ENCODE assay signal across 32 mouse cellular contexts in the genomic region with DNA sequence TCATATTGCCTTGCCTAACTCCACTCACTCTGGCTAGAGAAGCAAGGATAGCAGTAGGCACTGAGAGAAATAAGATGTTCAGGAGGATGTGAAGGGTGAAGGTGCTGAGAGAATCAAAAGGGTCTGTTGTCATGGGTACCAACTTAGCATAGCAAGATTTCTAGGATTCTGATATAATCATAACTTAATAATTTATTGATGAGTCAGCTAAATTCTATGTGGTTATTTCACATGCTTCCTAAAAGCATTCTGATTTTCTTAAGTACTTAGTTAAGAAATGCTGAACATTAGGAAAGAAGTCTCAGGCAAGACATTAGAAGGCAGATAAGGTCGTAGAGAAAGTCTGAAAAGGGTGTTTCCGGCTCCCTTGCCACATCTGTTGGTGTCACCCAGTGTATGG.
"Had no signal": no experiment of that assay in that cellular context is flagged by ENCODE, and none has a peak within 500 bp of the region (broad histone marks: within the 10 kb centered on the region; RNA-seq: fewer than 3 reads in every experiment).

No protein-coding gene starts in this region.

- H3K27ac ChIP-seq: heart, embryonic 13.5 days; heart, embryonic 15.5 days; hindbrain, embryonic 10.5 days; hindbrain, embryonic 13.5 days; hindbrain, embryonic 14.5 days; hindbrain, embryonic 15.5 days; hindbrain, postnatal 0 days; intestine, embryonic 15.5 days; kidney, embryonic 15.5 days; kidney, postnatal 0 days; layer of hippocampus, adult 2 months; left cerebral cortex, adult 2 months had no signal

- DNase-seq: heart, postnatal 10 days; heart, postnatal 14 days; heart, postnatal 36 days; heart, postnatal 4 days; kidney, adult 11 months; kidney, adult 18-20 months; kidney, adult 2 months; kidney, adult 8-10 months; kidney, adult 9 months; kidney, postnatal 10 days; kidney, postnatal 14 days; kidney, postnatal 25 days; kidney, postnatal 36 days; kidney, postnatal 4 days; layer of hippocampus, adult 9-11 months; layer of hippocampus, postnatal 36 days had no signal

- H3K9ac ChIP-seq: heart, embryonic 13.5 days; heart, embryonic 15.5 days; hindbrain, embryonic 13.5 days; hindbrain, embryonic 14.5 days; hindbrain, embryonic 15.5 days; intestine, embryonic 15.5 days; kidney, embryonic 15.5 days had no signal

- H3K4me2 ChIP-seq: heart, embryonic 13.5 days; heart, embryonic 15.5 days; hindbrain, embryonic 13.5 days; hindbrain, embryonic 14.5 days; hindbrain, embryonic 15.5 days; intestine, embryonic 15.5 days; kidney, embryonic 15.5 days had no signal

- H3K4me1 ChIP-seq: heart, embryonic 13.5 days; heart, embryonic 15.5 days; hindbrain, embryonic 10.5 days; hindbrain, embryonic 13.5 days; hindbrain, embryonic 15.5 days; intestine, embryonic 15.5 days; kidney, embryonic 15.5 days had no signal

- ATAC-seq: hindbrain, embryonic 16.5 days; hindbrain, postnatal 0 days; inflammation-experienced regulatory T-cells, adult 6 months; intestine, embryonic 15.5 days; intestine, embryonic 16.5 days; intestine, postnatal 0 days had no signal

- H3K9me3 ChIP-seq: heart, embryonic 13.5 days; heart, embryonic 15.5 days; hindbrain, embryonic 10.5 days; hindbrain, embryonic 13.5 days; hindbrain, embryonic 15.5 days; intestine, embryonic 15.5 days; kidney, embryonic 15.5 days had no signal

- H3K4me3 ChIP-seq: heart, embryonic 13.5 days; heart, embryonic 15.5 days; hindbrain, embryonic 10.5 days; hindbrain, embryonic 13.5 days; hindbrain, embryonic 15.5 days; intestine, embryonic 15.5 days; kidney, embryonic 15.5 days; layer of hippocampus, adult 2 months; left cerebral cortex, adult 2 months had no signal

- H3K27me3 ChIP-seq: heart, embryonic 13.5 days; heart, embryonic 15.5 days; hindbrain, embryonic 13.5 days; hindbrain, embryonic 15.5 days; intestine, embryonic 15.5 days; kidney, embryonic 15.5 days had no signal
